Mouse (Mus musculus) ES-E14 (cell line): ENCODE results near the gene Dhrs4.

Experiments used
- HCFC1 ChIP-seq: IDR thresholded peaks from 2 replicates; pipeline ENCODE4 v1.6.1; 2012; ENCODE audit warnings: low read length, inconsistent platforms, borderline replicate concordance; ENCODE audit not compliant: insufficient read depth
- ZNF384 ChIP-seq: IDR thresholded peaks from 2 replicates; pipeline ENCODE4 v1.6.1; 2012; ENCODE audit warnings: low read depth, low read length, inconsistent platforms

DNA sequence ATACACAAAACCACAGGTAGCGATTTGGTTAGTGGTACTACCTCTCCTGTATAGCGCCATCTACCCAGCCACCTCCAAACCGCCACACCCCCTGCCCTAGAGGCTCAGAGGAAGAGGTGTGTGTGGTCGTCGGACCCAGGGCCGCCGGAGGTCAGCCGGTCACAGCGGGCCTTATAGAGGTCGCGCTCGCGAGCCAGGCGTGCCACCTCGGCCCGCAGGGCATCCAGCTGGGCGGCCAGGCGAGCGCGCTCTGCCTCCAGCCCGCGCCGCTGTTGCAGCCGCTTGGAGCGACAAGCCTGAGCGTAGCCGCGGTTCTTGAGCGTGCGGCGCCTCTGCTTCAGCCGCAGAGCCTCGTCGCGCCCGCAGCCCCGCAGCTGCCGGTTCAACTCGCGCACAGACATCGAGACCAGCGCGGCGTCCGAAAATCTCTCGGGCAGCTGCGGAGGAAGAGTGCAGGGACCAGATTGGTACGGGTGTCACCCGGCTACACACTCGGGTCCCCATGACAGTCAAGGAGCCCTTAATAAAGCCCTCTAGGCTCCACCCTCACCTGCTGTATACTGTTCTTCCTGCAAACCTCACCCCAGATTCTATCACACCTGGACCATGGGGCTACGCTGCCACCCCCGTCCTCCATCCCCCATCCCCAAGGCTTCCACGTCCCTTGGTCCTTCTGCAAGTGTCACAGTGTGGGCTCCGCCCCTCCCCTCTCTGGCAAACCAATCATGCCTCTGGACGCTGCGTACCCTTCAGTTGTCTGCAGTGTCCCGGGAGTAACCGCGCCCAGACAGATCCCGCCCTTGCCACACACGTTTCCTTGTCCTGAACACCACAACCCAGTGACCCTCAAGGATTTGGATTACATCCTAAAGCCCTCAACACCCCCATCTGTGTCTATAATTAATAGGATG, 42.1 kb downstream of the Dhrs4 start:
- TF ChIP-seq HCFC1 (no peak), ZNF384 (no peak)
